Mouse (Mus musculus) kidney, embryonic 16.5 days (tissue): ENCODE data around the gene Bmp4. TPM values are rescaled to one million over a fixed set of nuclear protein-coding genes. Genes with fewer than 3 reads are reported as not detected.

ENCODE experiments used
- ATAC-seq: fragments of 200-750 bp; cut with Nextera tagmentation; 2 replicates; pipeline ENCODE4 v1.8.0; 2017; ENCODE audit warnings: moderate TSS enrichment; ENCODE audit not compliant: low FRiP score, low TSS enrichment
- H3K27ac ChIP-seq: fragments of 300-500 bp; sonication (generic); 2 replicates; pipeline ENCODE4 v1.5.1; 2014; ENCODE audit warnings: low read length
- H3K27me3 ChIP-seq: fragments of 300-500 bp; sonication (generic); 2 replicates; pipeline ENCODE4 v1.6.1; 2014; ENCODE audit warnings: low read length, control low read depth, mixed read lengths; ENCODE audit not compliant: insufficient read depth
- H3K36me3 ChIP-seq: fragments of 300-500 bp; sonication (generic); 2 replicates; pipeline ENCODE4 v1.6.1; 2014; ENCODE audit warnings: low read length, control low read depth, mixed read lengths; ENCODE audit not compliant: insufficient read depth
- H3K4me1 ChIP-seq: fragments of 300-500 bp; sonication (generic); 2 replicates; pipeline ENCODE4 v1.6.1; 2014; ENCODE audit warnings: low read length, control low read depth, mixed read lengths; ENCODE audit not compliant: insufficient read depth
- H3K4me2 ChIP-seq: fragments of 300-500 bp; sonication (generic); replicated peaks from 2 replicates; pipeline ENCODE4 v1.6.1; 2014; ENCODE audit warnings: low read depth, low read length
- H3K4me3 ChIP-seq: fragments of 300-500 bp; sonication (generic); 2 replicates; pipeline ENCODE4 v1.5.1; 2014; ENCODE audit warnings: mild to moderate bottlenecking, low read length
- H3K9ac ChIP-seq: fragments of 300-500 bp; sonication (generic); replicated peaks from 2 replicates; pipeline ENCODE4 v1.6.1; 2014; ENCODE audit warnings: low read length
- H3K9me3 ChIP-seq: fragments of 300-500 bp; sonication (generic); 2 replicates; pipeline ENCODE4 v1.6.1; 2016; ENCODE audit warnings: low read length, control low read depth
- WGBS: fragments of 180-500 bp; shearing (Covaris S2); extraction: QIAGEN DNeasy Blood & Tissue Kit; methylation state at CpG from one replicate; pipeline ENCODE4 v1.1.7; 2014; 5-methylcytosine and 5-hydroxymethylcytosine counted together
- polyA plus RNA-seq: library from polyadenylated mRNA; unstranded; fragments of >200 nt; fragmentation: Nextera tagmentation; extraction: Ambion mirVana; gene quantifications from 2 replicates; pipeline ENCODE4 v1.2.1, GENCODE M21; 2015

Gene Bmp4
- polyA plus RNA-seq, 1 experiment from 2014 or later, result 43.3 TPM

GRCm38 (mm10) chr14:46363209-46363608 is 27.3 kb downstream of the Bmp4 start:
- 44% methylated on average over 10 of the region's 10 CpGs for WGBS
- Histone ChIP-seq H3K4me1 (no peaks in the 10 kb centered on the region), H3K9me3 (no peaks in the 10 kb centered on the region), H3K27ac (no peak overlapping the region), H3K4me2 (no peak overlapping the region), H3K36me3 (no peaks in the 10 kb centered on the region), H3K27me3 (peaks cover 3% of the 10 kb centered on the region; the same call in 1 of the 2 replicates), H3K4me3 (no peak overlapping the region), H3K9ac (no peak overlapping the region)
- no peak for ATAC-seq

GRCm38 (mm10) chr14:46357696-46358095 is 32.8 kb downstream of the Bmp4 start:
- Histone ChIP-seq H3K4me1 (0 out of 2 replicates have a peak, but pooled peaks cover 4% of the 10 kb centered on the region), H3K9me3 (no peaks in the 10 kb centered on the region), H3K4me2 (no peak overlapping the region), H3K4me3 (no peak overlapping the region), H3K27ac (no peak overlapping the region), H3K36me3 (no peaks in the 10 kb centered on the region), H3K9ac (no peak overlapping the region), H3K27me3 (peaks cover 3% of the 10 kb centered on the region; the same call in 1 of the 2 replicates)
- ATAC-seq, result no peak
- 49% methylated on average over 8 of the region's 8 CpGs for WGBS

- H3K4me3 ChIP-seq, result no peak overlapping the region
- peaks cover 3% of the 10 kb centered on the region; the same call in 1 of the 2 replicates for H3K27me3 ChIP-seq
- H3K9ac ChIP-seq, result no peak overlapping the region
- no peaks in the 10 kb centered on the region for H3K9me3 ChIP-seq
- H3K4me2 ChIP-seq, result no peak overlapping the region
- 53% methylated on average over 7 of the region's 7 CpGs for WGBS
- H3K36me3 ChIP-seq, result no peaks in the 10 kb centered on the region
- 0 out of 2 replicates have a peak, but pooled peaks cover 4% of the 10 kb centered on the region for H3K4me1 ChIP-seq
- ATAC-seq, result no peak
- H3K27ac ChIP-seq, result no peak overlapping the region
Measured at GRCm38 (mm10) chr14:46357286-46357685, 33.2 kb downstream of the Bmp4 start.

GRCm38 (mm10) chr14:46344750-46345149 is 45.7 kb downstream of the Bmp4 start:
- no peaks in the 10 kb centered on the region for H3K36me3 ChIP-seq
- H3K9me3 ChIP-seq, result 0 out of 2 replicates have a peak, but pooled peaks cover 3% of the 10 kb centered on the region
- no peak overlapping the region for H3K4me3 ChIP-seq
- no peaks in the 10 kb centered on the region for H3K27me3 ChIP-seq
- H3K9ac ChIP-seq, result no peak overlapping the region
- no peak overlapping the region for H3K27ac ChIP-seq
- H3K4me1 ChIP-seq, result no peaks in the 10 kb centered on the region
- no peak for ATAC-seq
- no peak overlapping the region for H3K4me2 ChIP-seq

- no peak for ATAC-seq
- no peaks in the 10 kb centered on the region for H3K27me3 ChIP-seq
- no peak overlapping the region for H3K4me3 ChIP-seq
- H3K9me3 ChIP-seq, result no peaks in the 10 kb centered on the region
- WGBS, result 86% methylated on average over 11 of the region's 11 CpGs
- H3K4me2 ChIP-seq, result no peak overlapping the region
- no peak overlapping the region for H3K9ac ChIP-seq
- no peaks in the 10 kb centered on the region for H3K4me1 ChIP-seq
- no peak overlapping the region for H3K27ac ChIP-seq
- no peaks in the 10 kb centered on the region for H3K36me3 ChIP-seq
Measured at GRCm38 (mm10) chr14:46338801-46339200, 51.7 kb downstream of the Bmp4 start.

Other genes with a start within 250 kb of the Bmp4 start
- gene Gm15217, start 11.3 kb downstream of the Bmp4 start, polyA plus RNA-seq, result 0.96 and 2.6 TPM in 2 replicates